Mouse (Mus musculus) heart, postnatal 0 days (tissue): ENCODE data around the gene S100a16. TPM values are rescaled to one million over a fixed set of nuclear protein-coding genes. Genes with fewer than 3 reads are reported as not detected.

Experiments used
- ATAC-seq: fragments of 200-750 bp; cut with Nextera tagmentation; 2 replicates; pipeline ENCODE4 v1.8.0; 2017; ENCODE audit warnings: low read depth, moderate number of reproducible peaks, moderate library complexity; ENCODE audit not compliant: insufficient read depth
- DNase-seq: peaks from one replicate; pipeline ENCODE4 v3.0.0-alpha.2; 2016; ENCODE audit warnings: low spot score
- H3K27ac ChIP-seq: fragments of 300-500 bp; sonication (generic); 2 replicates; pipeline ENCODE4 v1.5.1; 2014; ENCODE audit warnings: low read depth, mild to moderate bottlenecking
- H3K27me3 ChIP-seq: fragments of 300-500 bp; sonication (generic); 2 replicates; pipeline ENCODE4 v1.6.1; 2014; ENCODE audit warnings: low read length, mixed read lengths; ENCODE audit not compliant: control insufficient read depth, insufficient read depth
- H3K36me3 ChIP-seq: fragments of 300-500 bp; sonication (generic); replicated peaks from 2 replicates; pipeline ENCODE4 v1.6.1; 2014; ENCODE audit warnings: low read length, mixed read lengths; ENCODE audit not compliant: control insufficient read depth, insufficient read depth
- H3K4me1 ChIP-seq: fragments of 300-500 bp; sonication (generic); 2 replicates; pipeline ENCODE4 v1.6.1; 2014; ENCODE audit warnings: antibody characterized with exemption; ENCODE audit not compliant: control insufficient read depth, insufficient read depth
- H3K4me2 ChIP-seq: fragments of 300-500 bp; sonication (generic); 2 replicates; pipeline ENCODE4 v1.6.1; 2014; ENCODE audit warnings: low read depth, mild to moderate bottlenecking, low read length, moderate library complexity
- H3K4me3 ChIP-seq: fragments of 300-500 bp; sonication (generic); 2 replicates; pipeline ENCODE4 v1.5.1; 2014; ENCODE audit warnings: low read depth, low read length
- H3K9ac ChIP-seq: fragments of 300-500 bp; sonication (generic); replicated peaks from 2 replicates; pipeline ENCODE4 v1.6.1; 2014; ENCODE audit warnings: low read depth, low read length, mixed read lengths
- H3K9me3 ChIP-seq: fragments of 300-500 bp; sonication (generic); replicated peaks from 2 replicates; pipeline ENCODE4 v1.6.1; 2016; ENCODE audit warnings: low read length; ENCODE audit not compliant: control insufficient read depth
- CTCF ChIP-seq: IDR thresholded peaks from 2 replicates; pipeline ENCODE4 v1.5.1; 2016; ENCODE audit warnings: antibody characterized with exemption, control low read depth, low read depth
- EP300 ChIP-seq: IDR thresholded peaks from 2 replicates; pipeline ENCODE4 v1.6.1; 2016; ENCODE audit warnings: antibody characterized with exemption, low read depth
- WGBS: fragments of 180-500 bp; shearing (Covaris S2); extraction: QIAGEN DNeasy Blood & Tissue Kit; methylation state at CpG from one replicate; pipeline ENCODE4 v1.1.7; 2014; 5-methylcytosine and 5-hydroxymethylcytosine counted together
- polyA plus RNA-seq: library from polyadenylated mRNA; unstranded; fragments of >200 nt; fragmentation: Nextera tagmentation; extraction: Ambion mirVana; gene quantifications from 2 replicates; pipeline ENCODE4 v1.2.1, GENCODE M21; 2015
- total RNA-seq: library from RNA; depleted of rRNA; stranded (reverse); fragments of >200 nt; gene quantifications from 2 replicates; pipeline ENCODE4 v1.2.3, GENCODE M21; 2014; ENCODE audit warnings: low replicate concordance

The S100a16 gene
- total and polyA plus RNA-seq, 2 experiments from 2014 or later, result 89.8 to 131 TPM

DNA sequence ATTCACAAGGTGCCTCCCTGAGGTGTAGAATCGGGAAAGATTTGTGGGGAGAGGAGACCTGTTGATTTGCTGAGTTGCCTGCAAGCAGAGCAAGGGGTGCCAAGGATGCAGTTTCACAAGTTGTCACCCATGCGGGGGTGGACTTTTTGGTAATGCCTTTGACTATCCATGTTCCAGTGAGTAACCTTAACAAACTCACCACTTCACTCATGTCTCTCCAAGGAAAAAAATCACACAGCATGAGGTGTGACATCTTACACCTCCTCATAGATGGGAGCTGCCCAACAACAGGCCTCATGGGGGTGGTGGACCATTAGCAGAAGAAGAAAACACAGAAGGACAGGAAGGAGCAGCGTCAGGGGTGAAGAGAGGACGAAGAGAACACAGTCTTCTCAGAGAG is 45.5 kb downstream of the S100a16 start:
- Histone ChIP-seq H3K9me3 (no peaks in the 10 kb centered on the region), H3K4me2 (no peak overlapping the region), H3K27ac (no peak overlapping the region), H3K27me3 (no peaks in the 10 kb centered on the region), H3K4me3 (no peak overlapping the region), H3K4me1 (peaks cover 12% of the 10 kb centered on the region; the same call in 1 of the 2 replicates), H3K9ac (no peak overlapping the region), H3K36me3 (no peaks in the 10 kb centered on the region)
- TF ChIP-seq CTCF, result no peak
- no peak for TF ChIP-seq EP300
- WGBS, result 88% methylated on average over 4 of the region's 4 CpGs
- DNase-seq, result no peak
- ATAC-seq, result no peak

GRCm38 (mm10) chr3:90583893-90584292 is 46.8 kb downstream of the S100a16 start:
- Histone ChIP-seq H3K4me2 (no peak overlapping the region), H3K27me3 (no peaks in the 10 kb centered on the region), H3K27ac (no peak overlapping the region), H3K9ac (no peak overlapping the region), H3K4me3 (no peak overlapping the region), H3K4me1 (peaks cover 12% of the 10 kb centered on the region; the same call in 1 of the 2 replicates), H3K36me3 (no peaks in the 10 kb centered on the region), H3K9me3 (no peaks in the 10 kb centered on the region)
- WGBS, result 29% methylated on average over 3 of the region's 3 CpGs
- peak; percentile 43; the same call in 1 of the 2 replicates for ATAC-seq
- TF ChIP-seq CTCF (no peak), EP300 (no peak)
- DNase-seq, result no peak

- Histone ChIP-seq H3K9ac (no peak overlapping the region), H3K27ac (no peak overlapping the region), H3K4me3 (no peak overlapping the region), H3K27me3 (no peaks in the 10 kb centered on the region), H3K36me3 (no peaks in the 10 kb centered on the region), H3K4me2 (no peak overlapping the region), H3K9me3 (no peaks in the 10 kb centered on the region), H3K4me1 (peaks cover 12% of the 10 kb centered on the region; the same call in 1 of the 2 replicates)
- no peak for TF ChIP-seq EP300
- TF ChIP-seq CTCF, result peak; percentile 92
- ATAC-seq (0 out of 2 replicates have a peak, but pooled peaks have one; percentile 13), DNase-seq (peak; percentile 86)
- 24% methylated on average over 5 of the region's 5 CpGs for WGBS
Observed at GRCm38 (mm10) chr3:90585595-90585994, 48.5 kb downstream of the S100a16 start.

- no peaks in the 10 kb centered on the region for H3K27me3 ChIP-seq
- no peak overlapping the region for H3K4me2 ChIP-seq
- peak overlapping the region; percentile 60 for H3K27ac ChIP-seq
- no peak for ATAC-seq
- DNase-seq, result no peak
- H3K4me1 ChIP-seq, result peaks cover 12% of the 10 kb centered on the region; the same call in 1 of the 2 replicates
- no peak overlapping the region for H3K9ac ChIP-seq
- 83% methylated on average over 15 of the region's 15 CpGs for WGBS
- H3K4me3 ChIP-seq, result no peak overlapping the region
- TF ChIP-seq CTCF (no peak), EP300 (no peak)
- H3K36me3 ChIP-seq, result no peaks in the 10 kb centered on the region
- no peaks in the 10 kb centered on the region for H3K9me3 ChIP-seq
Observed at GRCm38 (mm10) chr3:90586016-90586643, 49.1 kb downstream of the S100a16 start.

DNA sequence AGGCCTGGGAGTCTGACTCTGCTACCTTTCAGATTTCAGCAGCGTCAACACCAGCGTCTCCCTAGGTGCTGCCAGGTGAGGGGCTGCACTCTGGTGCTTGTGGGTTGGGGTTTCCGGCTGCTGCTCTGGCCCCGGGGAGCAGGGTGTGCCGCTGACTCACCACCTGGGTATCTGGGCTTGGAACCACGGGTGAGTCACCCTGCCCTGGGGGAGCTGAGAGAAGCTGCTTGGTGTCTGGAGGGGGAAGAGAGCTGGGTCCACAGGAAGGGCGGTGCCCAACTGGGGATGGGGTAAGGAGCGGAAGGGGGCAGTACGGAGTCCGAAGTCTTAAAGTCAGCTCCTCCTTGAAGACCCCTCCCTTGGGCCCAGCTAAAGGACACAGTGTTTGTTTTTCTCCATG is 49.9 kb downstream of the S100a16 start:
- DNase-seq (peak; percentile 33), ATAC-seq (peak; percentile 37; the same call in 1 of the 2 replicates)
- H3K27ac ChIP-seq, result peak overlapping the region; percentile 60

More for the DNA sequence above, 49.9 kb downstream of the S100a16 start:
- Histone ChIP-seq H3K4me1 (peaks cover 12% of the 10 kb centered on the region; the same call in 1 of the 2 replicates), H3K4me2 (no peak overlapping the region), H3K27me3 (no peaks in the 10 kb centered on the region), H3K4me3 (no peak overlapping the region), H3K9ac (no peak overlapping the region), H3K9me3 (no peaks in the 10 kb centered on the region), H3K36me3 (no peaks in the 10 kb centered on the region)
- WGBS, result 35% methylated on average over 10 of the region's 10 CpGs
- TF ChIP-seq CTCF (no peak), EP300 (no peak)
